Mouse (Mus musculus) neutrophil, adult 5-6 weeks (primary cell): ENCODE results near the gene Astn1. TPM values are rescaled to one million over a fixed set of nuclear protein-coding genes. Genes with fewer than 3 reads are reported as not detected.

Experiments used
- ATAC-seq: fragments of 151-379, 151-347 bp; 2 replicates; pipeline ENCODE4 v1.8.0; 2017; ENCODE audit warnings: mild to moderate bottlenecking, moderate TSS enrichment; ENCODE audit not compliant: insufficient number of reproducible peaks, poor library complexity, low FRiP score, severe bottlenecking; ENCODE audit errors: extremely low read depth
- total RNA-seq: library from RNA; stranded (forward); fragments of 200-1000 nt; gene quantifications from 2 replicates; pipeline ENCODE4 v1.2.3, GENCODE M21; 2017

Gene Astn1
- total RNA-seq, 1 experiment from 2014 or later = not detected

DNA sequence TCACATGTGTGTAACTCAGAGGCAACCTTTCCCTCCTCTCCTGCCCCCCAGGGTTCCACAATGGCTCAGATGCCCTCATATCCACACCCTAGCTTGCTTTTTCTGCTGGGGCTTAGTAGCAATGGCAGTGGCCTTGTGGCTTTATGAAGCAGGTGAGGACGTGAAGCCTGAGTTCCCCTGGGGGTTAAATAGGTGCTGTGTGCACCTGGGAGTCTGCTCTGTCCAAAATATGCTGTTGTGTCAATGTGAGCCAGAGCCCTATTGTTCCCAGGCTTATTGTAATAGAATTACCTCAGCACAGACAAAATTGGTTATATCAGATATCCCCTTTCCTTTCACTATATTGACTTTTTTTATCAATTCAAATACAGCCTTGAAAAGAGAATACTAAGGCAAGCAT is 325.7 kb downstream of the Astn1 start:
- no peak for ATAC-seq

DNA sequence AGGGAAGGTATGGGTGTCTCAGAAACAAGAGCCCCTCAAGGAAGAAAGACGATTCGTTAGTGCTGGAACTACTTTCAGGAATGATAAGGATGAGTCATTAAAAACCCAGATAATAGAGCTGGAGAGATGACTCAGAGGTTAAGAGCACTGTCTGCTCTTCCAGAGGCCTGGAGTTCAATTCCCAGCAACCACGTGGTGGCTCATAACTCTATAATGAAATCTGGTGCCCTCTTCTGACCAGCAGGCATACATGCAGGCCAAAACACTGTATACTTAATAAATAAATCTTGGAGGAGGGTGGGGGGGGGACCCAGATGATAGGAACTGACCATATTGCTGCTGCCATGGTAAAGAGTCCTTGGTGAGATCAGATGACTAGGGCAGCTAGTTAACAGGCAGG is 335.4 kb downstream of the Astn1 start:
- ATAC-seq = no peak

- ATAC-seq = no peak
These were observed 335.9 kb downstream of the Astn1 start for GRCm38 (mm10) chr1:158697859-158698569.

DNA sequence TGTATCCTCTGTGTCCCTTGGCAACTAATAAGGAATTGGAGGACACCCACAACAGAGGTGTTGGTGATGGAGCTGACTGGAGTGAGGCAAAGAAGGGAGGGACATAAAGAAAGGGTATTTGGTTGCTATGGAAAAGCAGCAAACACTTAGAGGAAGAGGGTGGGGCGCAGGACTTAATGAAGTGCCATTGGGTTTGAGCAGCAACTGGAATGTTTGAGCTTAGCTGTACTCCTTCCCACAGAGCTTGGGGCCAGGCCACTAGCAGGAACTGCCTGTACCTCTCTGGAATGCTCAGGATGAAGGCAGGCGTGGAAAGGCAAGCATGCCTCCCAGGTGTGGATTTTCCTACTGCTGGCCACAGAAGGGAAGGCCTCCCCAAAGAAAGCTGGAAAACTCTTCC is 337.2 kb downstream of the Astn1 start:
- no peak for ATAC-seq

- ATAC-seq = no peak
These were observed 338.1 kb downstream of the Astn1 start for GRCm38 (mm10) chr1:158700147-158700546.

DNA sequence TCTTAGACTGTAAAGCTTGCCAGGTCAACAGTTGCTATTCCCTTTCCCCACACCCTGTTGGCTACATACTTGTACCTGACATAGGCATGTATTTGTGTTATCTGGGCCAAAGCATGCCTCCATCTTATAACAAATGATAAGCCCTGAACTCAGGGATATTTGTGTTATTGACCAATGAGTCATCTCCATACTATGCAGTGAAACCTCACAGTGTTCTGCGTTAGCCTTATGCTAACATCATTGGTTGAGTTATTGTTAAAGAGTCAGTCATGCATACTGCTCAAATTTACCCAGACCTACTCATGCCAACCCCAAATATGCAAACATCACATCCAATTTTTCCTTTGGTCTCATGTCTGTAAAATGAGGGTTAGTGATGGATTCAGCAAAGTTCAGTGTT is 339.3 kb downstream of the Astn1 start:
- ATAC-seq = no peak

GRCm38 (mm10) chr1:158713301-158714095 is 351.4 kb downstream of the Astn1 start:
- ATAC-seq = no peak

DNA sequence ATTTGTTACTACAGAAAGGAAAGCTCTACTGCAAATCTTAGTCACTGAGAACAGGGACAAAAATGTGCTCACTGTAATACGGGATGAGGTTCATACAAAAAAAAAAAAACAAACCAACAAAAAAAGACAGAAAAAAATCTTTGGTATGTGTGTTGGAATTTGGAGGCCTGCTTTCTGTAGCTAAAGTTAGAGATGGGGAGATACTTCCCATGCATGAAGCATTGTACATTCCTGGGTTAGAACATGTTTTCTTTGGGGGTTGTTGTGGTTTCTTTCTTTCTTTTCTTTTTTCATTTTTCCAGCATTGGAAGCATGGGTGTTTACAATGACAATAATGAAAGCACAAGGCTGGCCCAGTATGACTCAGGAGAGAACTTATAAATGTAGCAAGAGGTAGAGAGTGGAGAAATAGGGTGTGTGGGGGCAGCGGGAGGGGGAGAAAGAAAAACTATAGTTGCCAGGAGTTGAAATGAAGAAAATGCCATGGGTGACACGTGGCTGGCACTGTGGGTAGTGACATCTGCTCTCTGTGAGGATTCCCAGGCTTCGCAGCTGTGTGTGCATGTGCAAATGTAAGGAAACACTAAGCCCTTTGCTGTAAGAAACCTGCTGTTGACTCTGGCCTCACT is 370.9 kb downstream of the Astn1 start:
- no peak for ATAC-seq

DNA sequence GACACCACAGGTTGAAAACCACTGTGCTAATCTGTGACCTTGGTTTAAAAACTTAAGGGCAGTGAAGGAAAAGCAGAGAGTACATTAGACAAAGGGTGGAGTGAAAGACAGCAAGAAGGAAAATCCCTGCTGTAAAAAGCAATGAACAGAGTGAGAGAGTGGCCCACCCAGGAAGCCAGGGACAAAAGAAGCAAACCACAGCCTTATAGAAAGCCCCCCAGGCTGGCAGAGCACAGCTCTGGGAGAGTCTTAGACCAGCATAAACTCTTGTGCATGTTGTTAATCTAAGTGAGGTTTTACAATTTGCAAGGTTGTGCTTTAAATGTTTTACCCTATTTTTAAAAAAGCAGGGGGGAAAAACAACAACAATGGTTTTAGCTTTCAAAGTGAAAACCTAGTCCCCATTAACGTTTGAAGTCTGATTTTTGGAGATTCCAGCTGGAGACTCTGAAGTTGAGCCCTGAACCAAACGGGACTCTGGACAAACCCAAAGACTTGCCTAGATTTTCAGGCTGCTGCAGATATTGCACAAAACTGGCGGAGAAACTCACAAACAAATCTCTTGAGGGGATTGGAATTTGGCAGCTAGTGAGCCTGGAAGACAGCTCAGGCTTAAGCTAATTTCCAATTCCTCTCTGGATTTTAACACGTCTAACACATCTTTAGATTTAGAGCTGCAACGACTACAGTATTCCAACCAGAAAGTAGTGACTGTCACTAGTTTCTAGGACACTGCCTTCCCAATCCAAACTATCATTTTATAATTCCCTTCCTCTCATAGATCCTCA is 377.3 kb downstream of the Astn1 start:
- no peak for ATAC-seq

GRCm38 (mm10) chr1:158740161-158740766 is 378.2 kb downstream of the Astn1 start:
- ATAC-seq = no peak

GRCm38 (mm10) chr1:158740949-158741348 is 378.9 kb downstream of the Astn1 start:
- ATAC-seq = no peak

Other genes with a start within 250 kb of the Astn1 start
- gene Brinp2, start 5.9 kb upstream of the Astn1 start, total RNA-seq = not detected in 2 replicates